Mouse (Mus musculus) c-Kit-positive CD71-positive TER-119-negative erythroid progenitor cells, embryonic 14.5 days (primary cell): ENCODE measurements around the gene Rgs13.
"Not testable (repeated sequence)": the region's sequence is repeated elsewhere in the genome, so short reads cannot be mapped to it uniquely, and the experiment has no call there.

Experiments
- DNase-seq: peaks from one replicate; pipeline ENCODE4 v3.0.0-alpha.2; 2013; ENCODE audit warnings: low read depth

Rgs13 gene

GRCm38 (mm10) chr1:144152184-144152525 lies 25.0 kb downstream of the Rgs13 start:
- no peak for DNase-seq

- DNase-seq = no peak
These were observed 25.6 kb downstream of the Rgs13 start for GRCm38 (mm10) chr1:144151401-144152183.

- DNase-seq = no peak
These were observed 27.2 kb downstream of the Rgs13 start for GRCm38 (mm10) chr1:144149997-144150396.

- not testable (repeated sequence) for DNase-seq
These were observed 35.8 kb downstream of the Rgs13 start for GRCm38 (mm10) chr1:144141398-144141797.

- no peak for DNase-seq
These were observed 37.3 kb downstream of the Rgs13 start for GRCm38 (mm10) chr1:144139847-144140246.

GRCm38 (mm10) chr1:144127965-144128364 lies 49.2 kb downstream of the Rgs13 start:
- no peak for DNase-seq

GRCm38 (mm10) chr1:144120042-144120441 lies 57.1 kb downstream of the Rgs13 start:
- DNase-seq = no peak

GRCm38 (mm10) chr1:144119456-144119855 lies 57.7 kb downstream of the Rgs13 start:
- no peak for DNase-seq

- DNase-seq = no peak
These were observed 61.1 kb downstream of the Rgs13 start for GRCm38 (mm10) chr1:144115848-144116727.

- no peak for DNase-seq
These were observed 63.6 kb downstream of the Rgs13 start for GRCm38 (mm10) chr1:144113438-144114074.

GRCm38 (mm10) chr1:144112946-144113345 lies 64.2 kb downstream of the Rgs13 start:
- DNase-seq = no peak

- no peak for DNase-seq
These were observed 78.4 kb downstream of the Rgs13 start for GRCm38 (mm10) chr1:144098587-144099258.

GRCm38 (mm10) chr1:144090410-144090809 lies 86.8 kb downstream of the Rgs13 start:
- no peak for DNase-seq
